Mouse (Mus musculus) lung, adult 2 months (tissue): Measurements from ENCODE around the gene Gm10639.
"Not testable (repeated sequence)": the region's sequence is repeated elsewhere in the genome, so short reads cannot be mapped to it uniquely, and the experiment has no call there.

Source experiments
- CTCF ChIP-seq: fragments of 200-500 bp; IDR thresholded peaks from 2 replicates; pipeline ENCODE4 v1.5.1; 2011; ENCODE audit warnings: mild to moderate bottlenecking, low read length, control low read depth; ENCODE audit not compliant: insufficient read depth
- POLR2A ChIP-seq: fragments of 200-500 bp; IDR thresholded peaks from 2 replicates; pipeline ENCODE4 v1.6.1; 2011; ENCODE audit warnings: low read depth, mild to moderate bottlenecking, control low read depth, low read length, borderline replicate concordance; ENCODE audit errors: extremely low read depth

DNA sequence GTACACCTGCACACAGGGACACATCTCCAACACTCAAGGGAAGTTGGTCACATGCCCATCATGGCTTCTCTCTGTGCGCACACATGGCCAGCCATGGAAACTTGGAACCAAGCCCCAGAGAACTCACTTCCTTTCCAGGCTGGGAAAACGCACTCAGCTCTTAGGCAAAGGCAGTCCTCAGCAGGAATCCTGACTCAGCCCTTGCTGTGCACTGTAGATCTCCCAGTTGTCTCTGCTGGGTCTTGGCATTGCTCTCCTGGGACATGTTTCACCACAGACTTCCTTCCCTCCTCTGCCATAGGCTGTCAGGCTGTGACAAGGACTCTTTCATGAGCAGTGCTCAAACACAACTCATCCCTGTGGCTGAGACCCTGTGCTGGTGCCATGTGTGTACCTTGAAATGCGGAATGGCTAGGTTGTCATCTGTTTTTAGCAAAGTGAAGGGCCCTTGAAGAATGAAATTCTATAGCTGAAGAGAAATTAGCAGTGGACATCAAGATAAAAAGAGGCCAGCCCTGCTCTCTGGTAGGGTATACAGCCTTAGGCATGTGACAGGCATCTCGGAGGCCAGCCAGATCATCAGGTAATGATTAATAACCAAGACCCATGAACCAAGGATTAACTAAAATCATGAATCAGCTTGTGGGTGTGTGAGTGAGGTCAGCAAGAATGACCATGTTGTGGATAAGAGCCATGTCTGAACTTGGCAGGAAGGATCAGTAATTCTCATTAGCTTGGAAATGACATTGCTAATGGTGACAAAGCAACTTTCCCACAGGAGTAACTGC, 33.8 kb upstream of the Gm10639 start:
- TF ChIP-seq POLR2A, CTCF: not testable (repeated sequence)
